Mouse (Mus musculus): Measurements from ENCODE around the gene Rtn4.

- TF ChIP-seq CTCF (IDR thresholded peaks at IDR 0.05; ENCODE audit: low read depth) (no peak), EP300 (IDR thresholded peaks at IDR 0.05; ENCODE audit: low read depth) (no peak)
Observed at GRCm38 (mm10) chr11:29684272-29684671, 8.5 kb upstream of the Rtn4 start.
